Mouse (Mus musculus) embryonic facial prominence, embryonic 14.5 days (tissue): ENCODE measurements around the gene Zfp335. TPM values are rescaled to one million over a fixed set of nuclear protein-coding genes. Genes with fewer than 3 reads are reported as not detected.

Experiments
- ATAC-seq: fragments of 200-750 bp; cut with Nextera tagmentation; 2 replicates; pipeline ENCODE4 v1.8.0; 2017; ENCODE audit warnings: low read depth, moderate number of reproducible peaks, moderate TSS enrichment
- DNase-seq: peaks from one replicate; pipeline ENCODE4 v3.0.0-alpha.2; 2015; ENCODE audit warnings: low spot score
- H3K27ac ChIP-seq: fragments of 300-500 bp; sonication (generic); replicated peaks from 2 replicates; pipeline ENCODE4 v1.5.1; 2014; ENCODE audit warnings: low read depth, mild to moderate bottlenecking, low read length, moderate library complexity
- H3K27me3 ChIP-seq: fragments of 300-500 bp; sonication (generic); replicated peaks from 2 replicates; pipeline ENCODE4 v1.6.1; 2014; ENCODE audit warnings: low read length; ENCODE audit not compliant: control insufficient read depth, insufficient read depth
- H3K36me3 ChIP-seq: fragments of 300-500 bp; sonication (generic); 2 replicates; pipeline ENCODE4 v1.6.1; 2014; ENCODE audit warnings: low read length, mixed read lengths; ENCODE audit not compliant: control insufficient read depth, insufficient read depth
- H3K4me1 ChIP-seq: fragments of 300-500 bp; sonication (generic); 2 replicates; pipeline ENCODE4 v1.6.1; 2014; ENCODE audit warnings: antibody characterized with exemption, low read length; ENCODE audit not compliant: control insufficient read depth, insufficient read depth
- H3K4me2 ChIP-seq: fragments of 300-500 bp; sonication (generic); 2 replicates; pipeline ENCODE4 v1.6.1; 2014; ENCODE audit warnings: low read depth, mild to moderate bottlenecking, low read length, moderate library complexity, mixed read lengths
- H3K4me3 ChIP-seq: fragments of 300-500 bp; sonication (generic); 2 replicates; pipeline ENCODE4 v1.5.1; 2014; ENCODE audit warnings: low read depth, mild to moderate bottlenecking, low read length
- H3K9ac ChIP-seq: fragments of 300-500 bp; sonication (generic); 2 replicates; pipeline ENCODE4 v1.6.1; 2014; ENCODE audit warnings: low read depth, mild to moderate bottlenecking, low read length, moderate library complexity, mixed read lengths
- H3K9me3 ChIP-seq: fragments of 300-500 bp; sonication (generic); 2 replicates; pipeline ENCODE4 v1.6.1; 2016; ENCODE audit warnings: low read length; ENCODE audit not compliant: control insufficient read depth
- WGBS: fragments of 180-500 bp; shearing (Covaris S2); extraction: QIAGEN DNeasy Blood & Tissue Kit; methylation state at CpG from one replicate; pipeline ENCODE4 v1.1.7; 2014; 5-methylcytosine and 5-hydroxymethylcytosine counted together
- polyA plus RNA-seq: library from polyadenylated mRNA; unstranded; fragments of >200 nt; fragmentation: Nextera tagmentation; extraction: Ambion mirVana; gene quantifications from 2 replicates; pipeline ENCODE4 v1.2.1, GENCODE M21; 2014

The Zfp335 gene
- 11.9 and 13.9 TPM in 2 replicates for polyA plus RNA-seq

GRCm38 (mm10) chr2:164911086-164912048 lies at the start of gene Zfp335:
Zfp335 (minus strand) TSS chr2:164911757.
- peaks cover under 1% of the 10 kb centered on the region; the same call in 1 of the 2 replicates for H3K9me3 ChIP-seq
- peak within 1 kb of the TSS; percentile 65 for H3K4me2 ChIP-seq
- peaks cover 15% of the 10 kb centered on the region for H3K4me1 ChIP-seq
- under 1% methylated on average over 57 of the region's 91 CpGs for WGBS
- peaks cover 31% of the 10 kb centered on the region for H3K36me3 ChIP-seq
- peak within 1 kb of the TSS; percentile 99 for H3K27ac ChIP-seq
- H3K9ac ChIP-seq: peak within 1 kb of the TSS; percentile 95
- no peaks in the 10 kb centered on the region for H3K27me3 ChIP-seq
- H3K4me3 ChIP-seq: peak within 1 kb of the TSS; percentile 88
- DNase-seq (peak; percentile 97), ATAC-seq (peak; percentile 90)

GRCm38 (mm10) chr2:164960716-164961441 lies 49.3 kb upstream of the Zfp335 start, which contains the start of gene Slc12a5:
Slc12a5 (plus strand) TSS chr2:164960802.
- H3K9me3 ChIP-seq: no peaks in the 10 kb centered on the region
- peak within 1 kb of the TSS; percentile 64 for H3K9ac ChIP-seq
- DNase-seq: peak; percentile 66
- H3K4me1 ChIP-seq: 0 out of 2 replicates have a peak, but pooled peaks cover 4% of the 10 kb centered on the region
- ATAC-seq: peak; percentile 72
- H3K4me3 ChIP-seq: peak within 1 kb of the TSS; percentile 58
- peaks cover 8% of the 10 kb centered on the region for H3K27me3 ChIP-seq
- H3K36me3 ChIP-seq: no peaks in the 10 kb centered on the region
- peak within 1 kb of the TSS; percentile 64 for H3K4me2 ChIP-seq
- 2% methylated on average over 25 of the region's 54 CpGs for WGBS
- no peak within 1 kb of the TSS for H3K27ac ChIP-seq

- Histone ChIP-seq H3K4me1 (0 out of 2 replicates have a peak, but pooled peaks cover 4% of the 10 kb centered on the region), H3K36me3 (no peaks in the 10 kb centered on the region), H3K9me3 (no peaks in the 10 kb centered on the region), H3K27me3 (peaks cover 4% of the 10 kb centered on the region), H3K9ac (no peak overlapping the region), H3K4me2 (no peak overlapping the region), H3K4me3 (no peak overlapping the region), H3K27ac (no peak overlapping the region)
- ATAC-seq: no peak
- DNase-seq: no peak
- WGBS: 67% methylated on average over 9 of the region's 9 CpGs
Measured at GRCm38 (mm10) chr2:164957548-164958315, 46.2 kb upstream of the Zfp335 start.

GRCm38 (mm10) chr2:164956195-164956594 lies 44.6 kb upstream of the Zfp335 start:
- DNase-seq: no peak
- WGBS: 51% methylated on average over 5 of the region's 5 CpGs
- ATAC-seq: no peak
- no peaks in the 10 kb centered on the region for H3K36me3 ChIP-seq
- H3K4me2 ChIP-seq: no peak overlapping the region
- H3K9me3 ChIP-seq: no peaks in the 10 kb centered on the region
- no peak overlapping the region for H3K27ac ChIP-seq
- no peak overlapping the region for H3K4me3 ChIP-seq
- H3K9ac ChIP-seq: no peak overlapping the region
- 0 out of 2 replicates have a peak, but pooled peaks cover 3% of the 10 kb centered on the region for H3K4me1 ChIP-seq
- peaks cover 19% of the 10 kb centered on the region for H3K27me3 ChIP-seq

- WGBS: 58% methylated on average over 4 of the region's 4 CpGs
- Histone ChIP-seq H3K27ac (no peak overlapping the region), H3K4me3 (no peak overlapping the region), H3K4me1 (no peaks in the 10 kb centered on the region), H3K4me2 (no peak overlapping the region), H3K9me3 (no peaks in the 10 kb centered on the region), H3K27me3 (peaks cover 24% of the 10 kb centered on the region), H3K9ac (no peak overlapping the region), H3K36me3 (no peaks in the 10 kb centered on the region)
- DNase-seq (no peak), ATAC-seq (no peak)
Measured at GRCm38 (mm10) chr2:164955725-164956124, 44.2 kb upstream of the Zfp335 start.

GRCm38 (mm10) chr2:164953224-164953623 lies 41.7 kb upstream of the Zfp335 start:
- DNase-seq (peak; percentile 78), ATAC-seq (peak; percentile 81)
- H3K4me3 ChIP-seq: no peak overlapping the region
- 3% methylated on average over 21 of the region's 21 CpGs for whole genome bisulfite sequencing
- no peak overlapping the region for H3K9ac ChIP-seq
- peak overlapping the region; percentile 38; the same call in 1 of the 2 replicates for H3K4me2 ChIP-seq
- H3K36me3 ChIP-seq: no peaks in the 10 kb centered on the region
- H3K9me3 ChIP-seq: no peaks in the 10 kb centered on the region
- H3K4me1 ChIP-seq: 0 out of 2 replicates have a peak, but pooled peaks cover 4% of the 10 kb centered on the region
- H3K27ac ChIP-seq: no peak overlapping the region
- peaks cover 49% of the 10 kb centered on the region for H3K27me3 ChIP-seq

- Histone ChIP-seq H3K9ac (no peak overlapping the region), H3K4me2 (no peak overlapping the region), H3K36me3 (no peaks in the 10 kb centered on the region), H3K27me3 (peaks cover 52% of the 10 kb centered on the region), H3K4me3 (no peak overlapping the region), H3K9me3 (no peaks in the 10 kb centered on the region), H3K27ac (no peak overlapping the region), H3K4me1 (0 out of 2 replicates have a peak, but pooled peaks cover 4% of the 10 kb centered on the region)
- no peak for ATAC-seq
- no peak for DNase-seq
- WGBS: 35% methylated on average over 12 of the region's 13 CpGs
Measured at GRCm38 (mm10) chr2:164952448-164952847, 40.9 kb upstream of the Zfp335 start.

GRCm38 (mm10) chr2:164951745-164952144 lies 40.2 kb upstream of the Zfp335 start:
- H3K4me3 ChIP-seq: no peak overlapping the region
- DNase-seq (no peak), ATAC-seq (no peak)
- H3K27ac ChIP-seq: no peak overlapping the region
- 0 out of 2 replicates have a peak, but pooled peaks cover 4% of the 10 kb centered on the region for H3K4me1 ChIP-seq
- no peaks in the 10 kb centered on the region for H3K9me3 ChIP-seq
- no peak overlapping the region for H3K4me2 ChIP-seq
- no peak overlapping the region for H3K9ac ChIP-seq
- peaks cover 52% of the 10 kb centered on the region for H3K27me3 ChIP-seq
- no peaks in the 10 kb centered on the region for H3K36me3 ChIP-seq
- 88% methylated on average over 4 of the region's 4 CpGs for WGBS
